Mouse (Mus musculus) layer of hippocampus, postnatal 36 days (tissue): ENCODE measurements at regions not wholly inside any gene's neighbourhood (a gene's known extent, or its start where the extent isn't known, plus 50 kb on each side); places are given as distances from the start of the nearest gene placed in this dataset.

Experiments used
- DNase-seq, 2 experiments: peaks; one replicate each; pipeline ENCODE4 v3.0.0; 2022

DNA sequence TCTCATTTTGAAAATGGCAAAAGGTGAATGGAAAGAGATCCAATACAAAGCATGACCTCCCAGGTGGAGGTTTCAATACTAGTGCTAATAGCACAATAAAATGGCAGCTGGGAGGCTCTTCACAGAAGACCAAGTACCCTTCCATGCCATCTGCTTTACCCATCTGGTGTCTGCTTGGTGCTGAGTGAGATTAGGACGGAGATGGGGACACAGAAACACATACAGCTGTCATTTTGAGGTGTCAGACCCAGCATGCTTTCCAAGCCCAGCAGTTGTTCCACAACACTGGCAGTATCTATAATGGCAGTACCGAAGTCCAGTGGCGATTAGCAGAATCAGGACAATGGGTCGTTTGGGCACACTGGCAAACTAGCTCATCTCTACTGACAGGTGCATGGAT, 118.9 kb upstream of the 1700064H15Rik start:
- no peak for DNase-seq

- DNase-seq: no peak
Measured at GRCm38 (mm10) chr3:19751946-19752345, 123.5 kb upstream of the 1700064H15Rik start.

DNA sequence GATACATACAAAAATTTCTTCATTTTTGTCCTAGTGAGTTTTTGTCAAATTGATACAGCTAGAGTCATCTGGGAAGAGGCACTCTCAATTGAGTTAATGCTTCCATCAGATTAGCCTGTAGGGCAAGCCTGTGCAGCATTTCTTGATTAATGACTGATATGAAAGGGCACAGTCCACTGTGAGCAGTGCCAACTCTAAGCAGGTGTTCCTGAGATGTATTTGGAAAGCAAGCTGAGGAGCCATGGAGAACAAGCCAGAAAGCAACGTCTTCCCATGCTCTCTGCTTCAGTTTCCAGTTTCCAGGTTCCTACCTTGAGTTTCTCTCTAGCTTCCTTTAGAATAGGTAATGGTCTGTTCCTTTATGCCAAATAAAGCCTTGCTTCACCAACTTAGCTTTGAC, 125.5 kb upstream of the 1700064H15Rik start:
- no peak for DNase-seq

DNA sequence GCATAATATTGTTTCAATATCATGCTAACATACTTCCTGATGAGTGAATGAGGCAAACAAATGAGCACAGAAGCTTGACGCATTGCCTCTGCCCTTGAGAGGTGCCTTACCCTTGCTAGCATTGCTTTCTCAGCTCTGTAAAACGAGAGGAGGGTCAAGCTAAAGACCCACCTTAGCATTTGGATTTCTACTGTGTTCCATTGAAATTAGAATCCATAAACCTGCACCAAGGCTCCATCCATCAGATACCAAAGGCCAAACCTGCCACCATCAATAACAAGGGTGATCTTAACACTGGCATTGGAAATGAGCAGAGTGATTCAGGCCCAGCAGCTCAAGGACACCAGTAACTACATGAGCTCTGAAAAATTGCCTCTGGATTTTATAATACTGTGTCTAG, 126.2 kb upstream of the 1700064H15Rik start:
- no peak for DNase-seq

DNA sequence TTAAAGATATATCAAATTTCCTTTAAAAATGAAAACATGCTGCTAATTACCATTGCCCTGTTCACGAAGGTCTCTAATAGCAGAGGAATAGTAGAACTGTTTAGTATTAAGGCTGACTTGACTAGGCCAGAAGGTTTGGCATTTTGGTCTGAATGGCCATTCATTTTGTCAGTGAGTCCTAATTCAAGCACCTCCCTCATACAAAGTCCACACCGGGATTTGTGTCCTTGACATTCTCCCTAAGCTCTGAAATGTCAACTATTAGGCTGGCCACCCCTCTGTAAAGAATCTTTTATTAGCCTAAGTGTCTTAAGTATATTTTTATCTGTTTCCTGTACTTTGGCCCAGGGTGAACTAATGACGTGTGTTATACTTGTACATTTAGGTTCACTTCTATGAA, 126.7 kb upstream of the 1700064H15Rik start:
- no peak for DNase-seq

- no peak for DNase-seq
Measured at GRCm38 (mm10) chr3:19798543-19799106, 158.2 kb upstream of the Cp start.

GRCm38 (mm10) chr3:19810034-19810433, 146.8 kb upstream of the Cp start:
- DNase-seq: no peak

DNA sequence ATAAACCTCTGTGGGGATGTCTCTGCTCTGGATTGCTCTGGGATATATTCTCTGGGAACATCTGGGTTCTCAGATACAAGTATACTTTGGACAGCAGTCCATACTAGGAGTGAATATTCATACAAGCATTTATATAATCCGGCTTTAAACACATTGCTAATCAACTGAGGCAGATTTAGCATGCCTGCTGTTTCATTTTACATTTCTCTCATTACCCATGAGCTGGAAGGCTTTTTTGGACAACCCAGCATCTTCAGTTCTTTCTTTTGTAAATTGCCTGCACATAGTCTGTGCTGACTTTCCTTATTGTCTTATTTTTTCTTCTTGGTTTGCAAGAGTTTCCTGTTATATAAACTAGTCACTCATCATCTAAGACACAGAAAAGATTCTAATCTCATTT, 131.9 kb upstream of the Cp start:
- DNase-seq: no peak

GRCm38 (mm10) chr3:19828518-19829246, 128.2 kb upstream of the Cp start:
- DNase-seq: no peak

GRCm38 (mm10) chr3:19829752-19830151, 127.1 kb upstream of the Cp start:
- no peak for DNase-seq

DNA sequence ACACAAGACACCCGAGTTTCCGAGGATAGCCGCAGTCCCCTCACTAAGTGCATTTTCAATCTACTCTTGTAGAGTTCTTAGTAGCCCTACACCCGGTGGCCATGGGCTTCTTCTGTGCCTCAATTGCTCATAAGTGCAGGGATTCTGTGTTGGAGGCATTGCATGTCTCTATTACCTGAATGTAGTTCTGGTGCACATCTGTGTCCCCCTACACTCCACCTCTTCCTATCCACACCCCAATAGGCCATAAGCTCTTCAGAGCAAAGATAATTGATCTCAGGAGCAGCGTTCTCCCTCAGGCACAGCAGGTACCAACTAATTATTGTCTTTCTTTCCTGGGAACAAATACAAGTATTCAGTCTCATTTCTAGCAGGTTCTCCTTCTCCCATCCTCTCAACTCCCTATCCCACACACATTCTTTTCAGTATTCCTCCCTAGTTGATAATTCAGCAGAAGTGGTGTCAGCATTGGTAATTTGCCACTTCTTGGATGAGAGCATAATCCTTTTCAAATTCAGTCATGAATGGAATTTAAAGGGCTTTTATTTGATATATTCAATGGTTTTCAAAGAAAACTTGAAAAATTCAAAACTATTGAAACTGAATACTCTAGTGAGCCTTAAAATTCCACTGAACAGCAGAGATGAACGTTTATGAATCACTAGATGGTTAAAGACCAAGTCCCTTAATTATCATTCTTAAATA, 108.7 kb upstream of the Cp start:
- DNase-seq: no peak

DNA sequence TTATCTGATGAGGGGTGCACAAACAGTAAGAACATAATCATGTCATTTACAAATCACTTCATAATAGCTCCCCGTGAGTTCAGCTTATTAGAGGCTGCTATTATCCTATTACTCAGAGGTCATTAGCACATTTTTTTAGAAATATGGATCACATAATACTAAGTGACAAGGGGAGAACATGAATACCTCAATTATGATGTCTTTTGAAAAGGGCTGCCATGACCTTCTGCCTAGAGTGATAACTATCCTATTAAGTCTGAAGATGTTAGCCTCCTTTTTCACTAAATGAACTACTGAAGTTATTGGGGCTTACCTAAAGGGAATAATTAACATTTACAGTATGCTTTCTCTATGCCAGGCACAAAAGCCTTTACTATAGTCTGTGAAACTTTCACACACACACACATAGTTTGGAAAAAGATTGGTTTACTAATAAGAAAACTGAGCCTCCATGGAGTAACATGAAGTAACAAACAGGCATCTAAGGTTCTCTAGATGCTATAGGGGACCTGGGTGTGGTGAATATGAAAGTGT, 108.1 kb upstream of the Cp start:
- no peak for DNase-seq

GRCm38 (mm10) chr3:19882623-19883022, 74.2 kb upstream of the Cp start:
- no peak for DNase-seq

DNA sequence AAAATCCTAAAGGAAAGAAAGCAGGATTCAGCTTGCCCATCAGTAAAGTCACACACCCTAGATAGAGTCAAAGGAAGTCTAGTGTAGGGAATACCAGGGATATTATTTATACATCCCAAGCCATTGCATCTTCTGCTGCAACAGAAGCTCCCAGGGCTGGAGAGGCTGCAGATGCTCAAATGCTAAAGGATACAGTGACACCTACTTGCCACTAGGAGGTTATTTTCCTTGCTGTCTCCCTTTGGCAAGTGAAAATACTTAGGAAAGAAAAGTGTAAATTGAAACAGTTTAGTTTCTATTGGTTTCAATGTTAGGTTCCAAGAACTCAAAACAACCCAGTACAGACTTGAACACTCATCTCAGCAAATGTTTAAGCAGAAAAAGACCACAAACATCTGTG, 68.4 kb upstream of the Cp start:
- no peak for DNase-seq

GRCm38 (mm10) chr3:19894258-19894629, 62.6 kb upstream of the Cp start:
- no peak for DNase-seq

DNA sequence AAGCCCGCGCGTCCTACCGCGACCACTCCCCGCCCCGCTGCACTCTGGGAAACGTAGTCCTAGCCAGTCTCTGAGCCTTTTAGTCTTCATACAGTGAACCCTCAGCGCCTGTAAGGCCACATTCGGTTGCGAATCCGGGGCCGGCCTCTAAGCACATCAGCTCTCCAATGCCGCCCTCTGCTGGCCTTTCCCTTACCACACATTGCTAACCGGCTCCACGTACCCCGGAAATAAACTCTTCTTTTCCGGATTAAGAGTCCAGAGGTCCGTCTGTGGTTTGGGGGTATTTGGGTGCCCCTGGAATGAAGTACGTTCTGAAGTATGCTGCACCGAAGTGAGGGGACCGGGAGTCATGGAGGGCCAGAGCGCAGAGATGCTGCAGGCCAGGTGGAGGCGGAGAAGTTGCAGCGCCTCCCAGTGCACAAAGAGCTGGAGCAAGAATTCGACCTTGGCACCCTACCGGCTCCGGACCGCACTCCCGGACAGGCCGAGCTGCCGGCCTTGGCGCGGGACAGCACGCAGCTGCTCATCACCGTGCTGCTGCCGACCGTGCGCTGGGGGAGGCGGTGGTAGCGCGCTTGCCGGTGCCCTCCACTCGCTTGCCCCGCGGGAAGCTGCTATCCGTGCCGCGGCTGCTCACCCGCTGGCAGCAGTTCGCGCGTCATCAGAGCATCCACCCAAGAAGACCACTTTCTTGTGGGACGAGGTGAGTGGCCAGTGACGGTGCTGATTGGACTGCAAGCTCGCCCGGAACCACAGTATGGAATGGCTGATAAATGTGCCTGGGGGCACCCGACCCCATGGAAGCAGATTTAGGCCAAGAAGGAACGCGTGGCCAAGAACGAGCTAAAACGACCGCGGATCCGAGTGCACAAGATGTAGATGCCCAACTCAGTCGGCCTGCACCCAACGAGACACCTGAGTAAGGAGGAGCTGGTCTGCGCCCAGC, 62.0 kb upstream of the Cp start:
- peak; percentile 94 to 96 for DNase-seq

- no peak for DNase-seq
Measured at GRCm38 (mm10) chr3:19895755-19896154, 61.1 kb upstream of the Cp start.

GRCm38 (mm10) chr3:19897140-19897539, 59.7 kb upstream of the Cp start:
- DNase-seq: no peak

DNA sequence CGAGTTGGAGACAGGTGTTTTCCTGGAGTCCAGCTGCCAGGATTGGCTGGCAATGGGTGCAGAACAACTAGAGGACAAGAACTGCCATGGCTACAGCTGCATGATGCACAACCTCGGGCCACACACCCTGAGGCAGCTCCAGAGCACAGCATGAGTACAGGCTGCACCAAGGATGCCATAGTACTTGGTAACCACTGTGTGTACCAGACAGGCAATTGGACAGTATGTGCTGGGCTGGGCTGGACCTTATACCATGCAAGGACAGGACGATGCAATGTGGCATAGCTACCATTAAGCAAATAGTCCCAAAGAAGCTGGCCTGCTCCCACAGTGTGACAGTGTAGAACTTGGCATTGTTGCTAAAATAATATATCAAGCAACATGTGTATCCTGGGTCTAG, 54.6 kb upstream of the Cp start:
- DNase-seq: no peak

GRCm38 (mm10) chr3:19904446-19905275, 52.2 kb upstream of the Cp start:
- peak in 1 of 2 experiments; percentile 17 for DNase-seq
